Mouse (Mus musculus): ENCODE data around the gene Enc1. TPM values are rescaled to one million over a fixed set of nuclear protein-coding genes. Genes with fewer than 3 reads are reported as not detected.

The Enc1 gene
- polyA plus RNA-seq, 1 experiment from 2014 or later: 94.5 TPM

DNA sequence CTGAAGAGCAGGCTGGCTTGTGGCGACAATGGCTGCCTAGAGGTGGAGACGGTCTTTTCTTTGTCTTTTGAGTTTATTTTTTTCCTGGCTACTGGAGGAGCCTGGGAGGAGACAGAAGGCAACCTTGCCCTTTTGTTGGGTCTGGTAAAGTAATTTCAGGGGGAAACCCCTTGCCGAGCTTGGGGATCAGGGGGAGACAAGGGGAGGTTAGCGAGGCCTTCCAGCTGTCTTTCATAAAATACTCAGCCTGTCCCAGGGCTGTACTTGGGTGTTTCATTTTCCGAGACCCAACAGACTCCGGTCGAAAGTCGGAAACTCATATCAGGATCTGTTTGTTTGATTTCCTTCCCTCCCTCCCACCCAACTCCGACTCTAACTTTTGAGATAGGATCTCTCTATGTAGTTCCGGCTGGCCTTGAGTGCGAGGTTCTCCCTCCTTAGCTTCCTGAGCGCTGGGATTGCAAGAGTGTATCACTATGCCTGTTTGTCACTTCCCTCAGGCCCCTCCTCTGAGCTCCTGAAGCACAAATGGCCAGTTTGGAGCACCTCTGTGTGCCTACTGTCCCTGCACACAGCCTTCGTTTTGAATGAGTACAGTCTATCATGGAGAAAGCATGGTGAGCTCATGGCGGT, 56.6 kb downstream of the Enc1 start:
- no peaks in the 10 kb centered on the region for H3K36me3 ChIP-seq (ENCODE audit: control insufficient read depth, insufficient read depth, low read length)
- no peak overlapping the region for H3K4me3 ChIP-seq (ENCODE audit: low read depth, low read length)
- WGBS: 82% methylated on average over 14 of the region's 14 CpGs
- peaks cover 6% of the 10 kb centered on the region; the same call in 1 of the 2 replicates for H3K4me1 ChIP-seq (ENCODE audit: control insufficient read depth, insufficient read depth, low read length)
- no peak overlapping the region for H3K4me2 ChIP-seq (ENCODE audit: low read depth, low read length)
- no peak for ATAC-seq (ENCODE audit: low read depth)
- H3K9me3 ChIP-seq (ENCODE audit: control insufficient read depth, low read length): no peaks in the 10 kb centered on the region
- no peak overlapping the region for H3K27ac ChIP-seq (ENCODE audit: low read depth, low read length)
- no peak overlapping the region for H3K9ac ChIP-seq (replicated peaks; ENCODE audit: low read depth, low read length)
- no peaks in the 10 kb centered on the region for H3K27me3 ChIP-seq (ENCODE audit: control insufficient read depth, insufficient read depth, low read length)

DNA sequence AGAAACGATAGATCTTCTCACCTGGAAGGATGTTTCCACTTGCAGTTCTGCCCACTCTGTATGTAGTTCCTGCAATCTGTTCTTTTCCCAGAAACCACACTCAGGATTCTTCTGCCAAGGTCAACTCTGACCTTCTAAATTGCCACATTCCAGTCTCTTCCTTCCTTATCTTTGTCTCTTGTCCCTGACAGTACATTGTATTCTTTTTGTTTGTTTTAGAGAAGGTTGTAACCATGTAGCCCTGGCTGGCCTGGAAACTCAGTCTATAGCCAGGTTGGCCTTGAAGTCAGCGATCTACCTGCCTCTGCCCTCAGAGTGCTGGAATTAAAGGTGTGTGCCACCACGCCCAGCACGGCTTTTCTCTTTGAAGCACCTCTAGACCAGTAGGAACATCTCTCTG, 58.0 kb downstream of the Enc1 start:
- 94% methylated on average over 4 of the region's 4 CpGs for WGBS
- H3K36me3 ChIP-seq (ENCODE audit: control insufficient read depth, insufficient read depth, low read length): no peaks in the 10 kb centered on the region
- no peaks in the 10 kb centered on the region for H3K4me1 ChIP-seq (ENCODE audit: control insufficient read depth, insufficient read depth, low read length)
- no peaks in the 10 kb centered on the region for H3K9me3 ChIP-seq (ENCODE audit: control insufficient read depth, low read length)
- no peak overlapping the region for H3K27ac ChIP-seq (ENCODE audit: low read depth, low read length)
- H3K4me2 ChIP-seq (ENCODE audit: low read depth, low read length): no peak overlapping the region
- no peak overlapping the region for H3K4me3 ChIP-seq (ENCODE audit: low read depth, low read length)
- no peak overlapping the region for H3K9ac ChIP-seq (replicated peaks; ENCODE audit: low read depth, low read length)
- H3K27me3 ChIP-seq (ENCODE audit: control insufficient read depth, insufficient read depth, low read length): no peaks in the 10 kb centered on the region
- ATAC-seq (ENCODE audit: low read depth): no peak

DNA sequence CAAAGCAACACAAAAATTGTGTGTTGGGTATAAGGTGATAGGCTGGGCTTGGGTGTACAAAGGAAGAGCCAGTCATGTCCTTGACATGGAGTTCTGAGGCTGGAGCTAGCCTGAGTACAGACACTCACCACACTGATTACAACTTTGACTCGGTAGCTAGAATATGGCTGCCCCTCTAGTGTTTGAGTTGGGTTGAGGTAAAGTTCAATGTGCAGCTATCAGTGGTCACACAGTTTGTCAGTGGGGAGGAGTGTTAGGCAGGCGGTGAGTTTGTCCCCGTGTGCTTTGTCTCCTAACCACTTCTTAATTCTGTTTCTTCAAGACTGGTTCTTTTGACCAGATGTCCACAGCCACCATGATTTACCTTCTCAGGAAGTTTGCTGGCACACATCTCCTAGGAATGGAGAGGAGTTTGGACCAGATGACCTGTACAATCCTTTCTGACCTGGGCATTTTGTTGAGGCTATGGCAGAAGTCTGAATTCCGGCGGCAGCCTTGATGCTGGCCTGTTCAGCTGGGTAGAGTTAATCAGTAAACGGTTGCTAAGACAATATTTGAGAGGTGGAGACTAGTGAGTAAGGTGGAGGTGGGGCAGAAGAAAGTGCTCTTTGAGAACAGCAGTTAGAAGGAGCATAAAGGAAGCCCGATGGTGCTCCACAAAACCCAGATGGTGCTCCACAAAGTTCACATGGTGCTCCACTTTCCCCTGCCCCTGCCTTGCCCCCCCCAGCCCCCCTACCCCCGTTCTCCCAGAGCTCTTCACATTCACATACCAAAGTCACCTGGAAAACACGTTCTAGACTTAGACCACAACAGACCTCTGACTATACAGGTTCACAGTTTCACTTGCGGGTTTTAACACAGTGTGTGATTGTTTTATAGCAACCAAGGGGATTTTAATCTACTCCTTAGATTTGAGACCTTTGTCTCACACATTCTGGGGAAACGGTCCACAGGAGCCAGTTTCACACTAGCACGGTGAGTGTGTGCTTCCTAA, 59.3 kb downstream of the Enc1 start:
- WGBS: 81% methylated on average over 12 of the region's 12 CpGs
- Histone ChIP-seq H3K4me2 (ENCODE audit: low read depth, low read length) (no peak overlapping the region), H3K9me3 (ENCODE audit: control insufficient read depth, low read length) (no peaks in the 10 kb centered on the region), H3K4me1 (ENCODE audit: control insufficient read depth, insufficient read depth, low read length) (no peaks in the 10 kb centered on the region), H3K27ac (ENCODE audit: low read depth, low read length) (no peak overlapping the region), H3K36me3 (ENCODE audit: control insufficient read depth, insufficient read depth, low read length) (no peaks in the 10 kb centered on the region), H3K4me3 (ENCODE audit: low read depth, low read length) (no peak overlapping the region), H3K27me3 (ENCODE audit: control insufficient read depth, insufficient read depth, low read length) (no peaks in the 10 kb centered on the region), H3K9ac (replicated peaks; ENCODE audit: low read depth, low read length) (no peak overlapping the region)
- no peak for ATAC-seq (ENCODE audit: low read depth)

Other genes starting within 250 kb of the Enc1 start
- not detected in 2 replicates for gene 1700029F12Rik, start 206.7 kb upstream of the Enc1 start, polyA plus RNA-seq (2014; fragmentation: Nextera tagmentation; extraction: Ambion mirVana)
- 41.3 and 41.4 TPM in 2 replicates for gene Fam169a, start 173.8 kb upstream of the Enc1 start, polyA plus RNA-seq (2014; fragmentation: Nextera tagmentation; extraction: Ambion mirVana)
- gene Gm6169, start 141.9 kb upstream of the Enc1 start, polyA plus RNA-seq (2014; fragmentation: Nextera tagmentation; extraction: Ambion mirVana): 0.37 and 0.67 TPM in 2 replicates
- gene Gfm2, start 103.2 kb upstream of the Enc1 start, polyA plus RNA-seq (2014; fragmentation: Nextera tagmentation; extraction: Ambion mirVana): 36.1 and 40.5 TPM in 2 replicates
- gene Nsa2, start 103.2 kb upstream of the Enc1 start, polyA plus RNA-seq (2014; fragmentation: Nextera tagmentation; extraction: Ambion mirVana): 46.9 and 50.3 TPM in 2 replicates
- 48.2 and 54.1 TPM in 2 replicates for gene Hexb, start 42.7 kb upstream of the Enc1 start, polyA plus RNA-seq (2014; fragmentation: Nextera tagmentation; extraction: Ambion mirVana)

Measured in neural tube, embryonic 14.5 days (tissue).